Comparison of ENCODE assay signal across 13 mouse cellular contexts in genomic region chr5:137529221-137529995, GRCm38 (mm10). TPM values are rescaled to one million over a fixed set of nuclear protein-coding genes. Genes with fewer than 3 reads are reported as not detected.
DNase-seq lines count a peak whose midpoint lies in the region; ATAC-seq and TF ChIP-seq lines count a peak whose summit lies in the region.
"Had no signal": no experiment of that assay in that cellular context is flagged by ENCODE, and none has a peak within 500 bp of the region (broad histone marks: within the 10 kb centered on the region; RNA-seq: fewer than 3 reads in every experiment).

No protein-coding gene starts in this region.

- peak overlapping the region; percentile 97 for H3K4me2 ChIP-seq in heart, embryonic 13.5 days
- H3K4me2 ChIP-seq in forebrain, embryonic 15.5 days (replicated peaks): peak overlapping the region; percentile 89
- H3K4me2 ChIP-seq in liver, embryonic 14.5 days (ENCODE audit: low read depth): no peak overlapping the region

- H3K27me3 ChIP-seq in heart, embryonic 13.5 days (replicated peaks): no peaks in the 10 kb centered on the region
- H3K27me3 ChIP-seq in forebrain, embryonic 15.5 days: no peaks in the 10 kb centered on the region
- no peaks in the 10 kb centered on the region for H3K27me3 ChIP-seq in liver, embryonic 14.5 days (ENCODE audit: control insufficient read depth, insufficient read depth, low read length)
- H3K27me3 ChIP-seq: stomach, embryonic 15.5 days had no signal

- H3K9ac ChIP-seq in heart, embryonic 13.5 days: peak overlapping the region; percentile 92; the same call in 1 of the 2 replicates
- H3K9ac ChIP-seq in forebrain, embryonic 15.5 days (replicated peaks): peak overlapping the region; percentile 94; the same call in 1 of the 2 replicates
- no peak overlapping the region for H3K9ac ChIP-seq in liver, embryonic 14.5 days (replicated peaks)
- H3K9ac ChIP-seq: stomach, embryonic 15.5 days had no signal

- DNase-seq in heart, adult 9 months (ENCODE audit: low spot score in 2 of 2): no peak
- no peak for DNase-seq in liver, embryonic 14.5 days (ENCODE audit: low read depth in 3 of 3, low spot score in 3 of 3)
- DNase-seq in ovary, postnatal 36 days (ENCODE audit: low spot score): no peak
- DNase-seq in layer of hippocampus, postnatal 10 days (ENCODE audit: low spot score in 2 of 2): no peak
- DNase-seq: adrenal gland, postnatal 25 days; embryo, embryonic 11 days had no signal

- WGBS in heart, embryonic 13.5 days: 80% methylated on average over 15 of the region's 15 CpGs
- 73% methylated on average over 15 of the region's 15 CpGs for WGBS in forebrain, embryonic 15.5 days
- 78% methylated on average over 15 of the region's 15 CpGs for WGBS in liver, embryonic 14.5 days (ENCODE audit: insufficient replicate concordance)

- ATAC-seq in heart, embryonic 13.5 days (ENCODE audit: extremely low read depth, insufficient number of reproducible peaks, low FRiP score, low TSS enrichment): no peak
- no peak for ATAC-seq in forebrain, embryonic 15.5 days (replicated peaks)
- no peak for ATAC-seq in liver, embryonic 14.5 days (ENCODE audit: insufficient read depth)
- no peak for ATAC-seq in CD4-positive, CD25-positive, alpha-beta regulatory T cell, adult 4 months

- TF ChIP-seq CTCF in liver, embryonic 14.5 days (IDR thresholded peaks at IDR 0.05; ENCODE audit: low read depth): peak; percentile 2; the same call in 1 of the 2 replicates

- no peak for TF ChIP-seq EP300 in liver, embryonic 14.5 days (IDR thresholded peaks at IDR 0.05; ENCODE audit: low read depth)

- H3K27ac ChIP-seq in heart, embryonic 13.5 days (replicated peaks): no peak overlapping the region
- H3K27ac ChIP-seq in brown adipose tissue, adult 24 weeks (replicated peaks; ENCODE audit: low read depth, low read length): no peak overlapping the region
- peak overlapping the region; percentile 98; the same call in 1 of the 2 replicates for H3K27ac ChIP-seq in forebrain, embryonic 15.5 days (replicated peaks)
- no peak overlapping the region for H3K27ac ChIP-seq in liver, embryonic 14.5 days

- H3K4me3 ChIP-seq in heart, embryonic 13.5 days: peak overlapping the region; percentile 84; the same call in 1 of the 2 replicates
- H3K4me3 ChIP-seq in brown adipose tissue, adult 24 weeks (ENCODE audit: insufficient read depth, low read depth, low read length): 0 out of 2 replicates have a peak overlapping the region, but pooled peaks have one; percentile 94
- H3K4me3 ChIP-seq in forebrain, embryonic 15.5 days: peak overlapping the region; percentile 87; the same call in 1 of the 2 replicates
- H3K4me3 ChIP-seq in liver, embryonic 14.5 days (ENCODE audit: insufficient read depth in 1 of 2, low read depth in 2 of 2, low read length in 2 of 2): no peak overlapping the region

- peaks cover 61% of the 10 kb centered on the region for H3K36me3 ChIP-seq in heart, embryonic 13.5 days
- peaks cover 52% of the 10 kb centered on the region for H3K36me3 ChIP-seq in forebrain, embryonic 15.5 days
- peaks cover 34% of the 10 kb centered on the region for H3K36me3 ChIP-seq in liver, embryonic 14.5 days (replicated peaks; ENCODE audit: control insufficient read depth, insufficient read depth, low read depth)

- no peaks in the 10 kb centered on the region for H3K9me3 ChIP-seq in heart, embryonic 13.5 days
- H3K9me3 ChIP-seq in forebrain, embryonic 15.5 days: no peaks in the 10 kb centered on the region
- no peaks in the 10 kb centered on the region for H3K9me3 ChIP-seq in liver, embryonic 14.5 days (ENCODE audit: control insufficient read depth, low read length)
- H3K9me3 ChIP-seq: stomach, embryonic 15.5 days had no signal

- peaks cover 46% of the 10 kb centered on the region for H3K4me1 ChIP-seq in heart, embryonic 13.5 days
- H3K4me1 ChIP-seq in brown adipose tissue, adult 24 weeks (ENCODE audit: control insufficient read depth, insufficient read depth, insufficient read length, low read length): no peaks in the 10 kb centered on the region
- H3K4me1 ChIP-seq in forebrain, embryonic 15.5 days: peaks cover 34% of the 10 kb centered on the region
- H3K4me1 ChIP-seq in liver, embryonic 14.5 days (replicated peaks; ENCODE audit: control insufficient read depth in 2 of 2, insufficient read depth in 2 of 2, low read length in 1 of 2): peaks cover 4 to 13% of the 10 kb centered on the region in 2 experiments; a peak in 3 of 4 replicates

RNA-seq across cellular contexts. Expression of gene Epo, which starts 3.6 kb away (rescaled TPM):
- not detected in 2 replicates for polyA plus RNA-seq in heart, embryonic 13.5 days (2015; fragmentation: Nextera tagmentation; extraction: Ambion mirVana)
- polyA plus RNA-seq in brown adipose tissue, adult 24 weeks (2012; ENCODE audit: insufficient read depth, insufficient read length, missing spikeins): not detected in 2 replicates
- not detected in 2 replicates for polyA plus RNA-seq in forebrain, embryonic 15.5 days (2015; fragmentation: Nextera tagmentation; extraction: Ambion mirVana)
- polyA plus RNA-seq in liver, embryonic 14.5 days (2012; rRNA removed): 0.40 and 0.47 TPM in 2 replicates
- polyA plus RNA-seq in liver, embryonic 14.5 days (2014; fragmentation: Nextera tagmentation; extraction: Ambion mirVana): 0.62 and 0.85 TPM in 2 replicates
- not detected for polyA plus RNA-seq in CD4-positive, CD25-positive, alpha-beta regulatory T cell, adult 4 months (2017; shearing (Covaris generic))
- total RNA-seq in layer of hippocampus, postnatal 10 days (2021): not detected
- total RNA-seq: adrenal gland, postnatal 25 days; heart, adult 2 months; left cerebral cortex, adult 18-20 months had no signal
- polyA plus RNA-seq: heart, adult 2 months; stomach, embryonic 15.5 days had no signal

RNA-seq across cellular contexts. Expression of gene Gnb2, which starts 3.9 kb away (rescaled TPM):
- 299 and 300 TPM in 2 replicates for polyA plus RNA-seq in heart, embryonic 13.5 days (2015; fragmentation: Nextera tagmentation; extraction: Ambion mirVana)
- polyA plus RNA-seq in brown adipose tissue, adult 24 weeks (2012; ENCODE audit: insufficient read depth, insufficient read length, missing spikeins): 285 and 328 TPM in 2 replicates
- polyA plus RNA-seq in forebrain, embryonic 15.5 days (2015; fragmentation: Nextera tagmentation; extraction: Ambion mirVana): 535 and 578 TPM in 2 replicates
- polyA plus RNA-seq in liver, embryonic 14.5 days (2012; rRNA removed): 211 and 215 TPM in 2 replicates
- 151 and 157 TPM in 2 replicates for polyA plus RNA-seq in liver, embryonic 14.5 days (2014; fragmentation: Nextera tagmentation; extraction: Ambion mirVana)
- polyA plus RNA-seq in CD4-positive, CD25-positive, alpha-beta regulatory T cell, adult 4 months (2017; shearing (Covaris generic)): 10 to 100 TPM; 36.8 to 66.7 TPM
- total RNA-seq in layer of hippocampus, postnatal 10 days (2021): 100 to 1,000 TPM; 874 to 885 TPM

RNA-seq across cellular contexts. Expression of gene Gigyf1, which starts 11.1 kb away (rescaled TPM):
- 8.4 and 8.8 TPM in 2 replicates for polyA plus RNA-seq in heart, embryonic 13.5 days (2015; fragmentation: Nextera tagmentation; extraction: Ambion mirVana)
- polyA plus RNA-seq in brown adipose tissue, adult 24 weeks (2012; ENCODE audit: insufficient read depth, insufficient read length, missing spikeins): 8.6 and 11.2 TPM in 2 replicates
- polyA plus RNA-seq in forebrain, embryonic 15.5 days (2015; fragmentation: Nextera tagmentation; extraction: Ambion mirVana): 19.2 and 20.0 TPM in 2 replicates
- 4.6 and 5.7 TPM in 2 replicates for polyA plus RNA-seq in liver, embryonic 14.5 days (2012; rRNA removed)
- polyA plus RNA-seq in liver, embryonic 14.5 days (2014; fragmentation: Nextera tagmentation; extraction: Ambion mirVana): 2.1 and 2.8 TPM in 2 replicates
- 10 to 100 TPM; 35.6 to 36.1 TPM for polyA plus RNA-seq in CD4-positive, CD25-positive, alpha-beta regulatory T cell, adult 4 months (2017; shearing (Covaris generic))
- total RNA-seq in layer of hippocampus, postnatal 10 days (2021): 10 to 100 TPM; 40.2 to 50.4 TPM

RNA-seq across cellular contexts. Expression of gene Actl6b, which starts 23.9 kb away (rescaled TPM):
- polyA plus RNA-seq in heart, embryonic 13.5 days (2015; fragmentation: Nextera tagmentation; extraction: Ambion mirVana): 0.27 and 0.35 TPM in 2 replicates
- polyA plus RNA-seq in brown adipose tissue, adult 24 weeks (2012; ENCODE audit: insufficient read depth, insufficient read length, missing spikeins): not detected in 2 replicates
- polyA plus RNA-seq in forebrain, embryonic 15.5 days (2015; fragmentation: Nextera tagmentation; extraction: Ambion mirVana): 250 and 259 TPM in 2 replicates
- polyA plus RNA-seq in liver, embryonic 14.5 days (2012; rRNA removed): 0.15 TPM in 1 of 2 replicates, not detected in the other
- not detected in 2 replicates for polyA plus RNA-seq in liver, embryonic 14.5 days (2014; fragmentation: Nextera tagmentation; extraction: Ambion mirVana)
- not detected for polyA plus RNA-seq in CD4-positive, CD25-positive, alpha-beta regulatory T cell, adult 4 months (2017; shearing (Covaris generic))
- 100 to 1,000 TPM; 124 to 134 TPM for total RNA-seq in layer of hippocampus, postnatal 10 days (2021)
- total RNA-seq: heart, adult 2 months had no signal
- polyA plus RNA-seq: heart, adult 2 months had no signal

RNA-seq across cellular contexts. Expression of gene Pop7, which starts 27.1 kb away (rescaled TPM):
- 43.6 and 43.9 TPM in 2 replicates for polyA plus RNA-seq in heart, embryonic 13.5 days (2015; fragmentation: Nextera tagmentation; extraction: Ambion mirVana)
- 19.7 and 20.9 TPM in 2 replicates for polyA plus RNA-seq in brown adipose tissue, adult 24 weeks (2012; ENCODE audit: insufficient read depth, insufficient read length, missing spikeins)
- polyA plus RNA-seq in forebrain, embryonic 15.5 days (2015; fragmentation: Nextera tagmentation; extraction: Ambion mirVana): 75.9 and 79.3 TPM in 2 replicates
- 25.3 and 29.2 TPM in 2 replicates for polyA plus RNA-seq in liver, embryonic 14.5 days (2012; rRNA removed)
- polyA plus RNA-seq in liver, embryonic 14.5 days (2014; fragmentation: Nextera tagmentation; extraction: Ambion mirVana): 34.6 and 36.5 TPM in 2 replicates
- 10 to 100 TPM; 44.2 to 57.4 TPM for polyA plus RNA-seq in CD4-positive, CD25-positive, alpha-beta regulatory T cell, adult 4 months (2017; shearing (Covaris generic))
- total RNA-seq in layer of hippocampus, postnatal 10 days (2021): 10 to 100 TPM; 30.7 to 36.5 TPM

Comparison
In these comparisons a context has a peak if more than half of its experiments do, and no peak if none do; other contexts are left out.
1. H3K4me3 ChIP-seq: peak in heart, embryonic 13.5 days (single experiment), brown adipose tissue, adult 24 weeks (single experiment) and forebrain, embryonic 15.5 days (single experiment); none in liver, embryonic 14.5 days (0 of 2).